Mouse (Mus musculus): Measurements from ENCODE around the gene Pla2g3. TPM values are rescaled to one million over a fixed set of nuclear protein-coding genes. Genes with fewer than 3 reads are reported as not detected.

Pla2g3 gene
- total RNA-seq, 1 experiment from 2014 or later: 0.70 TPM

GRCm38 (mm10) chr11:3486349-3486748 lies 1.7 kb upstream of the Pla2g3 start:
- peak; percentile 52; the same call in 1 of the 2 replicates for ATAC-seq (ENCODE audit: extremely low read depth, insufficient number of reproducible peaks, low FRiP score, poor library complexity, severe bottlenecking)

GRCm38 (mm10) chr11:3489036-3489435 lies 952 bp downstream of the Pla2g3 start:
- ATAC-seq (ENCODE audit: extremely low read depth, insufficient number of reproducible peaks, low FRiP score, poor library complexity, severe bottlenecking): no peak

DNA sequence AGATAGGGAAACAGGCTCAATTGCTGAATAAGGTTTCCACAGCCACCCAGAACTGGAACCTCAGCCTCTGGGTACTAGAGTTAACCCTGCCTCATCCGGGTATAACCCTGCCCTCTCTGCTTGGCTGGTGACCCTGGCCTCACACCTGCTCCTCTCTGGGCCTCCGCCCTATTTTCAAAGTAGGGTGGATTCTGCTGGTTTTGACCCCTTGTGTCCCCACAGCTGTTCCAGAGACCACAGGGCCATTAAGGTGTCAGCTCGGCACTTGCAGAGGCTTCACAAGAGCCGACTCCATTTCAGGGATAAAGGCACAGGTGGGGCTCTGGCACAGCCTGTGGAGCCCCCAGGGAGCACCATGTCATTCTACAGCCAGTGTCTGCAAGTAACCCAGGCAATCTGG lies 4.7 kb downstream of the Pla2g3 start:
- ATAC-seq (ENCODE audit: extremely low read depth, insufficient number of reproducible peaks, low FRiP score, poor library complexity, severe bottlenecking): no peak

DNA sequence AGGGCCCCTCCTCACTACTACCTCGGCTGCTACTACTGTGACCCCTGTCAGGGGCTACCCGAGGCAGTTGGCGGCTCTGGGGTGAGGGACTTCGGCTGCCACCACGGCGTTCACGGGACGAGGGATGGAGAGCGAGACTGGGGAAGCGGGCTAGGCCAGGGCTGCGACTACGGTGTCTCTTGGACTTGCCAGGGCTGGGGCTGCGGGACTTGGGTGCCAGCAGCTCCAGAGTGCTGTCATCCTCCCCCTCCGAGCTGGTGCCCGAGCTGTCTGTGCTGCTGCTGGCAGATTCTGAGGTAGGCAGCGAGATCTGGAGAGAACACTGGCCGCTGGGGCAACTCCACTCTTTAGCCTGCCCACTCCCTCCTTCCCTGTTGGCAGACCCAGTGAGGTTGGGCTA lies 6.8 kb downstream of the Pla2g3 start:
- no peak for ATAC-seq (ENCODE audit: extremely low read depth, insufficient number of reproducible peaks, low FRiP score, poor library complexity, severe bottlenecking)

DNA sequence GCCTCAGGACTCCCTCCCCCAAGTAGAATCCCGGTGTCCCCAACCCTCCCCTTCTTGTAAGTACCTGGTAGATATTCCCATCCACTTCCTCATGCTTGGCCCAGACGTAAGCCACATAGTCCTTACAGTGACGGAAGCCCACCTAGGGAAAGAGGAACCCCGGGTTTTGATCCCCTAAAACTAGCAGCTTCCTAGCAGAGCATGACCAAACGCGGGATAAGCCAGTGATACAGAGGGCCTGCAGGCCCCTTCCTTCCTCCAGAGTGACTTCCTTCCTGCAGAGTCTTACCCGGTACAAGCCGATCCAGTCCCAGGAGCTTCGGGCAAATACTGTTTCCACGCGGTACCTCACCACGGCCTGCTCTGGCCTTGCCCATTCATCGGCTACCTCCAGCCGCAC lies 7.4 kb downstream of the Pla2g3 start:
- no peak for ATAC-seq (ENCODE audit: extremely low read depth, insufficient number of reproducible peaks, low FRiP score, poor library complexity, severe bottlenecking)

DNA sequence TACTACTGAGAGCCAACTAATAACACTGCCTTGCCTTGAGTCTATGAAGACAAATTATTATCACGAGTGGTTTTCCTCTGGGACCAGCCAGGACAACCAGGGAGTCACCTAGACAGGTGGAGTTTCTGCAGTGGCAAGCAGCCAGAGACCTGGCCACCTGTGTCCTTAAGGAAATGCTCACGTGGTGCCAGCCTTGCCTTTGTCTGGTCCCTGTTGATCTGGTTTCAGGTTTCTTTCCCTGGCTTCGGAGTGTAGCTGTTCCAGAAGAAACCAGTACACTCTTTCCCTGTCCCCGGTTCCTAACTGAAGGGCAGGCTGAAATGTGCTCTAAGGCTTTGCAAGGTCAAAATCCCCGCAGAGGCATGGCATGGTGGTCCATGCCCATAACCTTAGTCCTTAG lies 8.7 kb downstream of the Pla2g3 start:
- ATAC-seq (ENCODE audit: extremely low read depth, insufficient number of reproducible peaks, low FRiP score, poor library complexity, severe bottlenecking): no peak

DNA sequence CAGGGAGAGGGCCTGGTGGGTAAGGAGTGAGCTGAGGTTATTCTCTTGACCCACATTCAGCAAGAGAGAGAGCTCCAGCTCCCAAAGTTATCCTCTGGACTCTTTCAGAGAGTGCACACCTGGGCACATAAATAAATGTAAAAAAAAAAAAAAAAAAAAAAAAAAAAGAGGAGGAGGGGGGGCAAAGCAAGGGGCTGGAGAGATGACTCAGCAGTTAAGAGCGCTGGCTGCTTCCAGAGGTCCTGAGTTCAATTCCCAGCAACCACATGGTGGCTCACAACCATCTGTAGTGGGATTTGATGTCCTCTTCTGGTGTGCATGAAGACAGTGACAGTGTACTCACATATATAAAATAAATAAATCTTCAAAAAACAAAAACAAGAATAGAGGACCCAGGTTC lies 9.2 kb downstream of the Pla2g3 start:
- no peak for ATAC-seq (ENCODE audit: extremely low read depth, insufficient number of reproducible peaks, low FRiP score, poor library complexity, severe bottlenecking)

DNA sequence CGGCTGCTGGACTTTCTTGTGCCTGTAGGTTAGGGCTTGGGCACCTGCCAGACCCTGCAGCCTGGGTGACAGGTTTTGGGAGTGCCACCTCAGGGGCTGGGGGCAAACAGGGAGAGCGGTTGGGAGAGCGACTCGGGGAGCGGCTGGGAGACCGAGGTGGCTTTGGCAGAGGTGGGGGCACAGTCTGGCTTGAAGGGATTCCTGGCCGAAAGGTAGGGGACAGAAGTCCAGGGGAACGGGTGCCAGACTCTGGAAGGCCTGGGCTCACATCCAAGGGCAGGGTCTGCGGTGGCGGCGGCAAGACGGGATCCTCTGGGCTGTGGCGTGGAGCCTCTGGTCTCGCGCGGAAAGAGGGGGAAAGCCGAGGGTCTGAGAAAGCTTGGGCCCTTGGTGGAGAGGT lies 14.0 kb downstream of the Pla2g3 start:
- no peak for ATAC-seq (ENCODE audit: extremely low read depth, insufficient number of reproducible peaks, low FRiP score, poor library complexity, severe bottlenecking)

- no peak for ATAC-seq (ENCODE audit: extremely low read depth, insufficient number of reproducible peaks, low FRiP score, poor library complexity, severe bottlenecking)
Measured at GRCm38 (mm10) chr11:3502459-3503072, 14.5 kb downstream of the Pla2g3 start.

GRCm38 (mm10) chr11:3503755-3504693 lies 15.9 kb downstream of the Pla2g3 start:
- ATAC-seq (ENCODE audit: extremely low read depth, insufficient number of reproducible peaks, low FRiP score, poor library complexity, severe bottlenecking): no peak

GRCm38 (mm10) chr11:3508226-3508625 lies 20.1 kb downstream of the Pla2g3 start:
- ATAC-seq (ENCODE audit: extremely low read depth, insufficient number of reproducible peaks, low FRiP score, poor library complexity, severe bottlenecking): no peak

GRCm38 (mm10) chr11:3509181-3510085 lies 21.3 kb downstream of the Pla2g3 start:
- no peak for ATAC-seq (ENCODE audit: extremely low read depth, insufficient number of reproducible peaks, low FRiP score, poor library complexity, severe bottlenecking)

DNA sequence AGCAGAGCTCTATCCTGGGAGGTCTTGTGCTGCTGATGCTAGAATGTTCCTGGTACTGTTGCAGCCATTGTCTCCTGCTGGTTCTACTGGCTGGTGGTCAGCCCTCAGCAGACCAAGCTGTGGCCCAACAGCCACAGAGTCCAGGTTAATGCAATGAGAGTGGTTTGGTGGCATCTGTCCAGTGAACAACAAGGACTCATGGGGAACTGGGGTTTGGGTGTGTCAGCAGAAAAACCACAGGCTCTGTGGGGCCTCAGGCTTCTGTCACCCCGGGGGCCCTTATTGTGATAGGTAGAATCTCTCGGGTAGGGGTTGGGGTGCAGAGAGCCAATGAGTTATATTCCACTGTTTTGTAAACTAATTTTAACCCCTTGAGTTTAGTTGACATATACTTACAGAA lies 22.2 kb downstream of the Pla2g3 start:
- no peak for ATAC-seq (ENCODE audit: extremely low read depth, insufficient number of reproducible peaks, low FRiP score, poor library complexity, severe bottlenecking)

- ATAC-seq (ENCODE audit: extremely low read depth, insufficient number of reproducible peaks, low FRiP score, poor library complexity, severe bottlenecking): no peak
Measured at GRCm38 (mm10) chr11:3513291-3513690, 25.2 kb downstream of the Pla2g3 start.

DNA sequence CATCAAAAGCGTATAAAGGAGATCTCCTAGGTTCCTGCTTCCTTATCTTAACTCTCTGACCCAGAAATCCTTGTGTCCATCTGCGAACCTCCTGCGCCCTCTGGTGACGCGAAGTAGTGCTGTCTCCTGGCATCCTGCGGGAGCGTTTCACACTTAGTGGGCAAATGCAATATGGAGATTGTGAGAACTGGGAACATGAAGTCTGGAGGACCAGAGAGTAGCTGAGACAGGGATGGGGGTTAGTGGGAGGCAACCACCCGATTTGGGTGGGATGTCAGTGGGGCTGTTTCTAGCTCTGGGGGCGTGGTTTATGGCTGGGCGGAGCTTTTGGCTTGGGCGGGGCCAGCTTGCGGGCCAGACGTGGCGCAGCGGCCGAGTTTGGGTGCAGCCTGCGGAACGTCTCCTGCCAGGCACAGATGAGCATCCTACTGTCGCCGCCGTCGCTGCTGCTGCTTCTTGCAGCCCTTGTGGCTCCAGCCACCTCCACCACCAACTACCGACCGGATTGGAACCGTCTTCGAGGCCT lies 26.5 kb downstream of the Pla2g3 start, which contains the start of gene Selenom:
Gene Selenom (plus strand): TSS at position 156 of the 526 bp plus-strand sequence.
- peak; percentile 73 for ATAC-seq (ENCODE audit: extremely low read depth, insufficient number of reproducible peaks, low FRiP score, poor library complexity, severe bottlenecking)

GRCm38 (mm10) chr11:3515216-3515615 lies 27.1 kb downstream of the Pla2g3 start:
- ATAC-seq (ENCODE audit: extremely low read depth, insufficient number of reproducible peaks, low FRiP score, poor library complexity, severe bottlenecking): no peak

GRCm38 (mm10) chr11:3515637-3516036 lies 27.6 kb downstream of the Pla2g3 start:
- ATAC-seq (ENCODE audit: extremely low read depth, insufficient number of reproducible peaks, low FRiP score, poor library complexity, severe bottlenecking): no peak

DNA sequence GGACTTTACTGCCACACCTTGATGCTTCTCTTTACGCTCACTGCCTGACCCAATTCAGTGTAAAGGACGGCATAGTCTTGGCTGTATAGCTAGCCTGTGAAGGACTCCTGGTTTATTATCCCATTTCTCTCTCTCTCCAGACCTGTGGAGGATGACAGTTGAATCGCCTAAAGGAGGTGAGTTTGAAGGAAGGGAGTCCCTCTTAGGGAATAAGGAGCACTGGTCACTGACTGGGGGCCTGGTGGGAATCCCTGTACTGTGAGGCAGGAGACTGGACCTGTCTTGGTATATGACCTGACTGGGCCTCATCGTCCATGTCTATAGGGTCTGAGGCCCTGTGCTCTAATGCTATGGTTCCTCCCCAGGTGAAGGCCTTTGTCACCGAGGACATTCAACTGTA lies 28.0 kb downstream of the Pla2g3 start:
- no peak for ATAC-seq (ENCODE audit: extremely low read depth, insufficient number of reproducible peaks, low FRiP score, poor library complexity, severe bottlenecking)

All from neutrophil, adult 5-6 weeks (primary cell).